Mouse (Mus musculus) liver, embryonic 14.5 days (tissue): ENCODE measurements around the gene Map3k21. TPM values are rescaled to one million over a fixed set of nuclear protein-coding genes. Genes with fewer than 3 reads are reported as not detected.

Experiments
- ATAC-seq: fragments of 200-750 bp; cut with Nextera tagmentation; 2 replicates; pipeline ENCODE4 v1.8.0; 2017; ENCODE audit warnings: moderate number of reproducible peaks, mild to moderate bottlenecking, moderate library complexity; ENCODE audit not compliant: insufficient read depth
- DNase-seq, 3 experiments: peaks; one replicate each; pipeline ENCODE4 v3.0.0-alpha.2; 2012 to 2013; ENCODE audit warnings: low read depth in 3 of 3, low spot score in 3 of 3
- H3K27ac ChIP-seq: fragments of 300-500 bp; sonication (generic); 2 replicates; pipeline ENCODE4 v1.5.1; 2014; ENCODE audit warnings: moderate library complexity, mild to moderate bottlenecking, control low read depth, inconsistent platforms
- H3K27me3 ChIP-seq: fragments of 300-500 bp; sonication (generic); 2 replicates; pipeline ENCODE4 v1.6.1; 2014; ENCODE audit warnings: mild to moderate bottlenecking, low read length, moderate library complexity; ENCODE audit not compliant: control insufficient read depth, insufficient read depth
- H3K36me3 ChIP-seq: fragments of 300-500 bp; sonication (generic); replicated peaks from 2 replicates; pipeline ENCODE4 v1.6.1; 2014; ENCODE audit warnings: low read depth; ENCODE audit not compliant: control insufficient read depth, insufficient read depth
- H3K4me1 ChIP-seq, 2 experiments: fragments of 200-500 bp in 1 of 2; fragments of 300-500 bp in 1 of 2; sonication (generic) in 1 of 2; replicated peaks; 2 replicates each; pipeline ENCODE4 v1.6.1; 2012 to 2014; ENCODE audit warnings: antibody characterized with exemption in 1 of 2, inconsistent platforms in 1 of 2, low read length in 1 of 2; ENCODE audit not compliant: control insufficient read depth in 2 of 2, insufficient read depth in 2 of 2
- H3K4me2 ChIP-seq: fragments of 300-500 bp; sonication (generic); 2 replicates; pipeline ENCODE4 v1.6.1; 2014; ENCODE audit warnings: low read depth, mild to moderate bottlenecking, control low read depth, moderate library complexity
- H3K4me3 ChIP-seq, 2 experiments: fragments of 200-500 bp in 1 of 2; fragments of 300-500 bp in 1 of 2; sonication (generic) in 1 of 2; 2 replicates each; pipeline ENCODE4 v1.5.1; 2012 to 2014; ENCODE audit warnings: low read depth in 2 of 2, low read length in 2 of 2, mild to moderate bottlenecking in 2 of 2, control low read depth in 1 of 2, inconsistent platforms in 1 of 2, moderate library complexity in 1 of 2; ENCODE audit not compliant: insufficient read depth in 1 of 2
- H3K9ac ChIP-seq: fragments of 300-500 bp; sonication (generic); replicated peaks from 2 replicates; pipeline ENCODE4 v1.6.1; 2014; ENCODE audit warnings: mild to moderate bottlenecking, control low read depth, moderate library complexity
- H3K9me3 ChIP-seq: fragments of 300-500 bp; sonication (generic); 2 replicates; pipeline ENCODE4 v1.6.1; 2016; ENCODE audit warnings: low read length, mixed read lengths; ENCODE audit not compliant: control insufficient read depth
- CTCF ChIP-seq: IDR thresholded peaks from 2 replicates; pipeline ENCODE4 v1.5.1; 2016; ENCODE audit warnings: antibody characterized with exemption, low read depth, control low read depth
- EP300 ChIP-seq: IDR thresholded peaks from 2 replicates; pipeline ENCODE4 v1.6.1; 2016; ENCODE audit warnings: antibody characterized with exemption, low read depth
- WGBS: fragments of 180-500 bp; shearing (Covaris S2); extraction: QIAGEN DNeasy Blood & Tissue Kit; methylation state at CpG from one replicate; pipeline ENCODE4 v1.1.7; 2014; ENCODE audit not compliant: insufficient replicate concordance; 5-methylcytosine and 5-hydroxymethylcytosine counted together
- polyA plus RNA-seq, 2 experiments: library from polyadenylated mRNA; depleted of rRNA in 1 of 2; stranded (reverse) in 1 of 2; unstranded in 1 of 2; fragments of >200 nt; fragmentation: Nextera tagmentation in 1 of 2; extraction: Ambion mirVana in 1 of 2; gene quantifications; 2 replicates each; pipeline versions ENCODE4 v1.2.1 to v1.2.3; 2012 to 2014

Gene Map3k21
- polyA plus RNA-seq, 2 experiments = 0.01 to 0.04 TPM

DNA sequence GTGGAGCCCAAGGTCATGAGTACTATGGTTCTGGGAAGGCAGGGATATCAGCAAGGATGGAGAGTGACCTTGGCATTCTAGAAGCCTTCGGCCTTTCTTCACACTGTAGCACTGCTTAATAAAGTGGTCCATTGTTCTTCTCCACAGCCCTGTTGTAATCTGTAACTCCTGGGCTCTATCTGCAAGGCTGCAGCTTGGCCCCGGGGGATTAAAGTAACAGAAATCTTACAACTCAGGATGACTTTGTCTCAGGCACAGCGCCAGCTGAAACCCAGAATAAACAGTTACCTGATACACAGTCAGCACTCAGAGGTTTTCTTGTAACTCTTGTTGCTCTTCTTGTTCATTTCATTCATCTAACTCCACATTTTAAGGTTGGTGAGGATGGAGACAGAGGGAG lies 7.7 kb upstream of the Map3k21 start:
- DNase-seq (no peak), ATAC-seq (no peak)
- no peak overlapping the region for H3K27ac ChIP-seq
- H3K36me3 ChIP-seq = no peaks in the 10 kb centered on the region
- H3K4me3 ChIP-seq = no peak overlapping the region
- H3K4me2 ChIP-seq = no peak overlapping the region
- H3K9me3 ChIP-seq = no peaks in the 10 kb centered on the region
- H3K27me3 ChIP-seq = peaks cover 12% of the 10 kb centered on the region
- no peak for TF ChIP-seq EP300
- no peak for TF ChIP-seq CTCF
- H3K9ac ChIP-seq = no peak overlapping the region
- no peaks in the 10 kb centered on the region for H3K4me1 ChIP-seq
- WGBS = 50% methylated on average over 3 of the region's 3 CpGs

DNA sequence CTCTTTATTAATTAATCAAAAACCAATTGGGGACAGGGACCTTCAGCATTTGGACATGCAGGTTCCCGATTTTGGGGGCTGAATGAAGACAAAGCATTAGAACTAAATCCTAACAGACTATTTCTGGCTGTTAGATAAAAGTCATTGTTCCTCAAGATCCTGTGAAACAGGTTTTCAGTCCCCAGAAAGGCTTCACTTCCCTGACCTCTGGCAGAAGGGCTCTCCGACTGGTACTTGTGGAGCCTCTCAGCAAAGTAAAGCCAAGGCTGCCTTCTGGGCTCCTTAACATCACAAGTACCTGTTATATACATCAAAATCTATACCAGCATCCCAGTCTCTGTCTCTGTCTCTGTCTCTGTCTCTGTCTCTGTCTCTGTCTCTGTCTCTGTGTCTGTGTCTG lies 4.9 kb upstream of the Map3k21 start:
- Histone ChIP-seq H3K4me3 (no peak overlapping the region), H3K4me2 (no peak overlapping the region), H3K4me1 (no peaks in the 10 kb centered on the region), H3K9ac (no peak overlapping the region), H3K27me3 (peaks cover 17% of the 10 kb centered on the region), H3K27ac (no peak overlapping the region), H3K9me3 (no peaks in the 10 kb centered on the region), H3K36me3 (no peaks in the 10 kb centered on the region)
- DNase-seq (no peak), ATAC-seq (no peak)
- 57% methylated on average over 2 of the region's 2 CpGs for WGBS
- no peak for TF ChIP-seq CTCF
- no peak for TF ChIP-seq EP300

DNA sequence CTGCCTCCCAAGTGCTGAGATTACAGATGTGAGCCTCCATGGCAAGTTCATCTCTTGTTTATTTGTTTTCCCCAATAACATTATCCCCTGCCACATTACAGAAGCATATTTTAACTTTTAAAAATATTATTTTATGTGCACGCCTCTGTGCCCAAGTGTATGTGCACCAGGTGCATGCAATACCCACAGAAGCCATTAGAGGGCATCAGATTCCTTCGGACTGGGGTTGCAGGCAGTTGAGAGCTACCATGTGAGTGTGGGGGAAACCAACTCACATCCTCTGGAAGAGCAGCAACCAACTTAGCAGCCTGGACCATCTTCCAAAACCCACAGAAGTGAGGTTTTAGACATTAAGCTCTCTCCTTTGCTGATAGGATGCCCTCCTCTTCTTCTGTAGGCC lies 2.9 kb upstream of the Map3k21 start:
- Histone ChIP-seq H3K4me1 (no peaks in the 10 kb centered on the region), H3K9ac (no peak overlapping the region), H3K9me3 (no peaks in the 10 kb centered on the region), H3K27ac (no peak overlapping the region), H3K4me2 (no peak overlapping the region), H3K36me3 (no peaks in the 10 kb centered on the region), H3K4me3 (no peak overlapping the region), H3K27me3 (peaks cover 35% of the 10 kb centered on the region)
- TF ChIP-seq CTCF = peak; percentile 49
- TF ChIP-seq EP300 = no peak
- 51% methylated on average over 2 of the region's 2 CpGs for WGBS
- DNase-seq = no peak
- ATAC-seq = no peak

DNA sequence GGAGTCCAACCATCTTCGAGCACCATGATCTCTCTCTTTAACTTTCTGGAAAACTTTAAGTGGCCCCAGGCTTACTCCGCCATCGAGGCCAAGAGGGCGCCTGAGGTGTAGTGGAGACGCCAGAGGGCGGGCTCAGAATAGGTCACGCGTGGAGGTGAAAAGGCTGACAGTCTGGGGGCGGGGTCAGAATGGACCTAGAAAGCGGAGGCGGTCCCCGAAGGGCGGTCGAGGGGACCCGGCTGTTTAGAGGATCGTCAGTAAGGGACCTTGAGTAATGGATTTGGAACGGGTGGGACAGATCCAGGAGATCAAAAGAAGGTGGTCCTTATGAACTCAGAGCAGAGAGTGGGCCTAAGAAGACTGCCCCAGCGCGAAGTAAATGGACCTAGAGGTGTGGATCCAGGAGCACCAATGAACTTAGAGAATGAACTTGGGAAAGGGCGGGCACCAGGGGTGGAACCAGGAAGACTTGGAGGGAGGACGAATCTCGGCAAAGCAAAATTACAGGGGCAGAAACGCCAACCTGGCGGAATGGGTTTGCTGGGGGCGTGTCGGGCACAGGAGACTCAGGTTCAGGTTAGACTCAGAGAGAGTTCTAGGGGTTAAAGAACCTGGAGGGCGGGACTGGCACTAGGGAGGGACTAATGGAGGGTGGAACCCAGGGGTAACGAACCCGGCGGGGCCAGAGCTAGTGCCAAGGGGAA lies 437 bp upstream of the Map3k21 start:
- no peak for TF ChIP-seq CTCF
- TF ChIP-seq EP300 = no peak
- Histone ChIP-seq H3K27ac (no peak overlapping the region), H3K4me3 (peak overlapping the region; percentile 32 to 44), H3K4me1 (peaks cover 0 to under 1% of the 10 kb centered on the region in 2 experiments; a peak in 1 of 4 replicates), H3K27me3 (peaks cover 38% of the 10 kb centered on the region), H3K9me3 (no peaks in the 10 kb centered on the region), H3K9ac (no peak overlapping the region), H3K4me2 (peak overlapping the region; percentile 46), H3K36me3 (no peaks in the 10 kb centered on the region)
- ATAC-seq = no peak
- no peak for DNase-seq
- 4% methylated on average over 30 of the region's 30 CpGs for WGBS

DNA sequence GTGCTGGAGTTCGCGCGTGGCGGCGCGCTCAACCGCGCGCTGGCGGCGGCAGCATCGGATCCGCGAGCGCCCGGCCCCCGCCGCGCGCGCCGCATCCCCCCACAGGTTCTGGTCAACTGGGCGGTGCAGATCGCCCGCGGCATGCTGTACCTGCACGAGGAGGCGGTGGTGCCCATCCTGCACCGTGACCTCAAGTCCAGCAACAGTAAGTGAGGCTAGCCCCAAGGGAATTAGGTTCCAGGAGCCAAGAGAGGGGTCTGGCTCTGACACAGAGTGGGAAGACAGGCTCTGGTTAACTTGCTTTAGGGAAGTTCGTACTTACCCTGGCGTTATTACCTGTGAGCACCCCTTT lies 955 bp downstream of the Map3k21 start:
- Histone ChIP-seq H3K9me3 (no peaks in the 10 kb centered on the region), H3K4me2 (peak overlapping the region; percentile 46), H3K4me3 (peak overlapping the region in 1 of 2 experiments; percentile 44; a peak in 2 of 4 replicates), H3K27me3 (peaks cover 38% of the 10 kb centered on the region), H3K4me1 (peaks cover 0 to 3% of the 10 kb centered on the region in 2 experiments; a peak in 1 of 4 replicates), H3K9ac (no peak overlapping the region), H3K36me3 (no peaks in the 10 kb centered on the region), H3K27ac (no peak overlapping the region)
- TF ChIP-seq CTCF = no peak
- DNase-seq = no peak
- ATAC-seq = no peak
- 2% methylated on average over 24 of the region's 31 CpGs for WGBS
